Mouse (Mus musculus): ENCODE data around the gene Nsl1. TPM values are rescaled to one million over a fixed set of nuclear protein-coding genes. Genes with fewer than 3 reads are reported as not detected.

The Nsl1 gene
- polyA plus RNA-seq, 1 experiment from 2014 or later = 19.7 TPM

DNA sequence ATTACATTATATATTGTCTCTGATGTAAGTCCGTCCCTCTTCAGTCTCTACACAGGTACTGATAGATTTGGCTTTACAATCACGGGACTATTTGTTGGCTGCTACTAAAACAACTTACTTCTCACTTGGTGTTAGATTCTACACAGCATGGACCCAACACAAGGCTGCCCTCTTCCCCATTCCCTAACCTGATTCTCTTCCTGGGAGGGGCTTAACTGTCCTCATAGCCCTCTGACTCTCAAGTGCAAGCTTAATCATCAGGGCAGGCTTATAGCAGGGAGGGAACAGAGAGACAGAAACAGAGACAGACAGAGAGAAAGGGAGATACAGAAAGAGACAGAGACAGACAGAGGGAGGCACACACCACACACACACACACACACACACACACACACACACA lies 68.9 kb downstream of the Nsl1 start:
- no peak for DNase-seq (ENCODE audit: low spot score)
- H3K9ac ChIP-seq (ENCODE audit: low read length) = no peak overlapping the region
- no peak overlapping the region for H3K27ac ChIP-seq (ENCODE audit: low read depth, low read length)
- H3K27me3 ChIP-seq (ENCODE audit: control insufficient read depth, insufficient read depth, low read length) = no peaks in the 10 kb centered on the region
- 89% methylated on average over 2 of the region's 2 CpGs for WGBS
- H3K4me2 ChIP-seq (ENCODE audit: low read depth) = no peak overlapping the region
- H3K9me3 ChIP-seq (ENCODE audit: control insufficient read depth, low read length) = no peaks in the 10 kb centered on the region
- no peak for ATAC-seq (ENCODE audit: insufficient read depth, low FRiP score, low TSS enrichment)
- no peak overlapping the region for H3K4me3 ChIP-seq (ENCODE audit: low read depth, low read length)
- no peaks in the 10 kb centered on the region for H3K36me3 ChIP-seq (ENCODE audit: control insufficient read depth, insufficient read depth, low read length)
- no peaks in the 10 kb centered on the region for H3K4me1 ChIP-seq (ENCODE audit: control insufficient read depth, insufficient read depth, low read length)

DNA sequence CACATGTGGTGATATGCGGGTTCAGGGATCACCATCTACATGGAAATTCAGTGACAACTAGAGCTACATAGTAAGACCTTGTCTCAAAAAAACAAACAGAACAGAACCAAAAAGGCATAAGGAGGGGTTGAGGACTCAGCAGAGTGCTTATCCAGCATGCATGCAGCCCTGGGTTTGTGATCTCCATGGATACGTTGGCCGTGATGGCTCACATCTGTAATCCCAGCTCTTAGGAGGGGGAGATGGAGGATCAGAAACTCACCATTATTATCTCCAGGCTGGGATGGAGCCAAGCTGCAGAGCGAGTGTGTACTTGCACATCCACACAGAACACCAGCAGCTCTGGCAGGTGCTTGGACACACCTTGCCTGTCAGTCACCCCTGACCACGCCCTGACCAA lies 69.4 kb downstream of the Nsl1 start:
- Histone ChIP-seq H3K27me3 (ENCODE audit: control insufficient read depth, insufficient read depth, low read length) (no peaks in the 10 kb centered on the region), H3K9me3 (ENCODE audit: control insufficient read depth, low read length) (no peaks in the 10 kb centered on the region), H3K9ac (ENCODE audit: low read length) (no peak overlapping the region), H3K36me3 (ENCODE audit: control insufficient read depth, insufficient read depth, low read length) (no peaks in the 10 kb centered on the region), H3K27ac (ENCODE audit: low read depth, low read length) (no peak overlapping the region), H3K4me2 (ENCODE audit: low read depth) (no peak overlapping the region), H3K4me3 (ENCODE audit: low read depth, low read length) (no peak overlapping the region), H3K4me1 (ENCODE audit: control insufficient read depth, insufficient read depth, low read length) (no peaks in the 10 kb centered on the region)
- DNase-seq (ENCODE audit: low spot score) (no peak), ATAC-seq (ENCODE audit: insufficient read depth, low FRiP score, low TSS enrichment) (no peak)
- 79% methylated on average over 5 of the region's 5 CpGs for WGBS

DNA sequence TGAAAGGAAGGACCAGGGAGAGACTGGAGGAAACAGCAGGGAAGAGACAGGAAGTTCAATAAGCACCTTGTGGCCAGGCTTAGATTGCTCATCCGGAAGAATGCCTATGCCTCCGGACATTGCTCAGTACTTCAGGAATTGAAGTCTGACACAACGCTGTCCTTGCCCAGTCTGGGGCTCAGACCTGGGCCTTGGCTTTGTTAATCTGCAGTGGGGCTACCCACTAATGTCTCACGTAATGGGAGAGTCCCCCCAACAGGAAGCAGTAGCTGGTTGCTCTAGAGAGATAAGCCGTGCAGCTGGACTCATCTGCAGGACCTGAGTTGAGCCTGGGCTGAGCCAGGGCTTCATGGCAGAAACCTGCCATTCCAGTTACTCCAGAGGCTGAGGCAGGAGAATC lies 70.1 kb downstream of the Nsl1 start:
- Histone ChIP-seq H3K9ac (ENCODE audit: low read length) (no peak overlapping the region), H3K4me1 (ENCODE audit: control insufficient read depth, insufficient read depth, low read length) (no peaks in the 10 kb centered on the region), H3K9me3 (ENCODE audit: control insufficient read depth, low read length) (no peaks in the 10 kb centered on the region), H3K36me3 (ENCODE audit: control insufficient read depth, insufficient read depth, low read length) (no peaks in the 10 kb centered on the region), H3K27ac (ENCODE audit: low read depth, low read length) (no peak overlapping the region), H3K4me3 (ENCODE audit: low read depth, low read length) (no peak overlapping the region), H3K27me3 (ENCODE audit: control insufficient read depth, insufficient read depth, low read length) (no peaks in the 10 kb centered on the region), H3K4me2 (ENCODE audit: low read depth) (no peak overlapping the region)
- WGBS = 82% methylated on average over 5 of the region's 5 CpGs
- DNase-seq (ENCODE audit: low spot score) (no peak), ATAC-seq (ENCODE audit: insufficient read depth, low FRiP score, low TSS enrichment) (no peak)

DNA sequence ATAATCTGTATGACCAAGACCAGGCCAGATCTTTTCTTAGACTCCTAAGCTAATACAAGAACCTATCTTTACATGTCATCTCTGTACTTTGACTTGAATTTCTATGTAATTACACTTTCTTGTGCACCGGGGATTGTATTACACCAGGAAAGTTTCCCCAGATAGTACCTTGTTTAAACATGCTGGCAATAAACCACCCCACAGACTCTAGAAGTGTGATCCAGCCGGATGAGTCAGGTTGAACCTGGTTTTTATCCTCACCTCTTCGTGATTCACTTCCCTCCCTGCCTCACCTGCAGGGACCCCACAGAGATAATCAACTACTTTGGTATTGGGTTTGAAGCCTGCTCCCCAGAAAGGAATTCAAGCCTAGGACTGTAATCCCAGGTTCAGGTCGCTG lies 72.6 kb downstream of the Nsl1 start:
- no peak for DNase-seq (ENCODE audit: low spot score)
- H3K27ac ChIP-seq (ENCODE audit: low read depth, low read length) = no peak overlapping the region
- WGBS = 57% methylated on average over 4 of the region's 4 CpGs

More for the DNA sequence above, 72.6 kb downstream of the Nsl1 start:
- no peaks in the 10 kb centered on the region for H3K4me1 ChIP-seq (ENCODE audit: control insufficient read depth, insufficient read depth, low read length)
- H3K9me3 ChIP-seq (ENCODE audit: control insufficient read depth, low read length) = no peaks in the 10 kb centered on the region
- no peak for ATAC-seq (ENCODE audit: insufficient read depth, low FRiP score, low TSS enrichment)
- H3K4me3 ChIP-seq (ENCODE audit: low read depth, low read length) = no peak overlapping the region
- no peaks in the 10 kb centered on the region for H3K36me3 ChIP-seq (ENCODE audit: control insufficient read depth, insufficient read depth, low read length)
- H3K27me3 ChIP-seq (ENCODE audit: control insufficient read depth, insufficient read depth, low read length) = no peaks in the 10 kb centered on the region
- no peak overlapping the region for H3K9ac ChIP-seq (ENCODE audit: low read length)
- no peak overlapping the region for H3K4me2 ChIP-seq (ENCODE audit: low read depth)

Other genes starting within 250 kb of the Nsl1 start
- 21.5 and 22.5 TPM in 2 replicates for gene Rps6kc1, start 151.2 kb upstream of the Nsl1 start, polyA plus RNA-seq (2014; fragmentation: Nextera tagmentation; extraction: Ambion mirVana)
- gene Angel2, start 137.9 kb upstream of the Nsl1 start, polyA plus RNA-seq (2014; fragmentation: Nextera tagmentation; extraction: Ambion mirVana) = 54.6 and 66.7 TPM in 2 replicates
- gene Vash2, start 83.7 kb upstream of the Nsl1 start, polyA plus RNA-seq (2014; fragmentation: Nextera tagmentation; extraction: Ambion mirVana) = 78.6 and 79.3 TPM in 2 replicates
- 10.7 and 11.2 TPM in 2 replicates for gene Flvcr1, start 36.9 kb upstream of the Nsl1 start, polyA plus RNA-seq (2014; fragmentation: Nextera tagmentation; extraction: Ambion mirVana)
- not detected in 2 replicates for gene Spata45, start 26.4 kb upstream of the Nsl1 start, polyA plus RNA-seq (2014; fragmentation: Nextera tagmentation; extraction: Ambion mirVana)
- gene Tatdn3, start 80 bp upstream of the Nsl1 start, polyA plus RNA-seq (2014; fragmentation: Nextera tagmentation; extraction: Ambion mirVana) = 9.4 and 13.3 TPM in 2 replicates
- gene Batf3, start 34.8 kb downstream of the Nsl1 start, polyA plus RNA-seq (2014; fragmentation: Nextera tagmentation; extraction: Ambion mirVana) = 4.7 and 4.8 TPM in 2 replicates
- gene Fam71a, start 101.8 kb downstream of the Nsl1 start, polyA plus RNA-seq (2014; fragmentation: Nextera tagmentation; extraction: Ambion mirVana) = not detected in 2 replicates
- 2.3 and 3.2 TPM in 2 replicates for gene Atf3, start 155.0 kb downstream of the Nsl1 start, polyA plus RNA-seq (2014; fragmentation: Nextera tagmentation; extraction: Ambion mirVana)

All from neural tube, embryonic 11.5 days (tissue).